Mouse (Mus musculus): ENCODE measurements around the gene Det1. TPM values are rescaled to one million over a fixed set of nuclear protein-coding genes. Genes with fewer than 3 reads are reported as not detected.

Gene Det1
- polyA plus RNA-seq, 1 experiment from 2014 or later, result 19.0 TPM

GRCm38 (mm10) chr7:78841601-78842000 is 5.5 kb downstream of the Det1 start:
- H3K4me1 ChIP-seq, result peaks cover 14% of the 10 kb centered on the region
- no peak overlapping the region for H3K27ac ChIP-seq
- 90% methylated on average over 5 of the region's 5 CpGs for whole genome bisulfite sequencing
- peaks cover 58% of the 10 kb centered on the region for H3K36me3 ChIP-seq (ENCODE audit: poor library complexity, severe bottlenecking)
- no peak overlapping the region for H3K9ac ChIP-seq
- H3K9me3 ChIP-seq (replicated peaks), result no peaks in the 10 kb centered on the region
- no peak overlapping the region for H3K4me2 ChIP-seq
- ATAC-seq, result no peak
- no peak overlapping the region for H3K4me3 ChIP-seq
- no peaks in the 10 kb centered on the region for H3K27me3 ChIP-seq

DNA sequence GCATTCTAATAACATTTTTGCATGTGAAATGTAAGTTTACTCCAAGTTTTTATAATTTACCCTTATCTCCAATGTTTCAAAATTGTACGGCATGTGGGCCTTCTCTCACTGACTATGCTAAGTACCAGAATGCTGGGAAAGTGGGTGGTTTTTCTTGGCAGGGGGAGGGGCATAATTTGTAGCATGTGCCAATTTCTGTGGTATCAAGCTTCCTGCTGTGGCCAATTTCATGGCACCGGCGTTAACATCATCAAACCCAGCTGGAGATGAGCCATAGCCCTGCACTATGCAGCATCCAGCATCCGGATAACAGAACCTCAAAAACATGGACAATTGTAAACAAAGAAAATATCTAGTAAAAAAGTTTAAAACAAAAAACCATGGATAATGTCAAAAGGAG is 9.8 kb downstream of the Det1 start:
- Histone ChIP-seq H3K4me3 (no peak overlapping the region), H3K27ac (no peak overlapping the region), H3K9ac (no peak overlapping the region), H3K9me3 (replicated peaks) (no peaks in the 10 kb centered on the region), H3K4me1 (no peaks in the 10 kb centered on the region), H3K4me2 (no peak overlapping the region), H3K36me3 (ENCODE audit: poor library complexity, severe bottlenecking) (peaks cover 56% of the 10 kb centered on the region), H3K27me3 (no peaks in the 10 kb centered on the region)
- ATAC-seq, result no peak
- 76% methylated on average over 4 of the region's 4 CpGs for WGBS

DNA sequence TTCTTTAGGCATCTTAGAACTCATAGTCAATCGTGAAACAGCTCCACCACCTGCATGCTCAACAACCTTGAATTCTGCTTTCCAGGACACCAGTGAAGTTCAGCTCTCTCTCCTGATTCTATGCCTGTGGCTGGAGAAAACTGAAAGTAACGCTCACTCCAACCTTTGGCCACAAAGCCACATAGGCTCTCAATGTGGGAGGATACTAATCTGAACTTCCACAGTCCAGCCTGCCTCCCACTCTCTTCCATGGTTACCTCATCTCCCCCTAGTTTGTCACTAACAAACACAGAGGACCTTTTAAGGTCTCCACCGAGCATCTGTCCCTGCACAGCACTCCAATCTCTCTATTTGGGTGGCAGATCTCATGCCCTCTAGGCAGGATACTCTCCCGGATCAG is 11.4 kb downstream of the Det1 start:
- WGBS, result 86% methylated on average over 4 of the region's 4 CpGs
- H3K27me3 ChIP-seq, result no peaks in the 10 kb centered on the region
- H3K27ac ChIP-seq, result no peak overlapping the region
- H3K4me2 ChIP-seq, result no peak overlapping the region
- no peaks in the 10 kb centered on the region for H3K9me3 ChIP-seq (replicated peaks)
- H3K36me3 ChIP-seq (ENCODE audit: poor library complexity, severe bottlenecking), result peaks cover 43% of the 10 kb centered on the region
- ATAC-seq, result no peak
- H3K4me3 ChIP-seq, result no peak overlapping the region
- no peaks in the 10 kb centered on the region for H3K4me1 ChIP-seq
- H3K9ac ChIP-seq, result no peak overlapping the region

DNA sequence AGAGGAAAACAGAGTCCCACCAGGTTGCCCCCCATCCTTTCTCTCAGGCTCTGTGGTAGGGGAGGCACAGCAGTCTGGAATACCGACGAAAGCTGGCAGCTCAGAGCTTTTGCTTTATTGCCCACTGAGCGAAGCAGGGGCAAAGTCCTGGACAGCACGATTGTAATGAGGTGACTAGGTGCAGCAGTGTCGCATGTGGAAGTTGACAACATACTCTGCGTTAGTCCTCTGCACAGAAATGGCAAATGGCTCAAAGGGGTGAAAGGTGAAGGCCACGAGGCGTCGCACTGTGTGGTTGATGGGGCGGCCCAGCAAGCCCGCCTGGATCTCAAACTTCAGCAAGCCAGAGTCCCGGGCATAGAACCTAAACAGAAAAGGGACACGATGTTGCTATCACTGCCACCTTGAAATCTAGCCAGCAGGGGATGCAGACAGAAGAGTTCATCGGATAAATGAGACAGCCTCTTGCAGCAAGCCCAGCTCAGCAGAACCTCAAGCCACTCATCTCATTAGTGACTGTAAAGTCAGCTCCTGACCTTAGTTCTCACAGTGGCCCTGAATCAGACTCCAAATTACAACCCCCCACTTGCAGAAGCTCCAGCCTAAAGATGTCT is 19.2 kb downstream of the Det1 start:
- Histone ChIP-seq H3K36me3 (ENCODE audit: poor library complexity, severe bottlenecking) (peaks cover 55% of the 10 kb centered on the region), H3K4me3 (no peak overlapping the region), H3K4me1 (peaks cover 10% of the 10 kb centered on the region), H3K27ac (peak overlapping the region; percentile 60; the same call in 1 of the 2 replicates), H3K4me2 (no peak overlapping the region), H3K9me3 (replicated peaks) (no peaks in the 10 kb centered on the region), H3K9ac (no peak overlapping the region), H3K27me3 (no peaks in the 10 kb centered on the region)
- WGBS, result 88% methylated on average over 14 of the region's 14 CpGs
- no peak for ATAC-seq

- no peak overlapping the region for H3K4me3 ChIP-seq
- peaks cover 10% of the 10 kb centered on the region for H3K4me1 ChIP-seq
- ATAC-seq, result peak; percentile 51; the same call in 1 of the 2 replicates
- no peak overlapping the region for H3K9ac ChIP-seq
- H3K27ac ChIP-seq, result peak overlapping the region; percentile 60
- peaks cover 58% of the 10 kb centered on the region for H3K36me3 ChIP-seq (ENCODE audit: poor library complexity, severe bottlenecking)
- H3K27me3 ChIP-seq, result no peaks in the 10 kb centered on the region
- H3K9me3 ChIP-seq (replicated peaks), result no peaks in the 10 kb centered on the region
- H3K4me2 ChIP-seq, result no peak overlapping the region
- WGBS, result 53% methylated on average over 9 of the region's 9 CpGs
Observed at GRCm38 (mm10) chr7:78826682-78827385, 20.2 kb downstream of the Det1 start.

- no peak overlapping the region for H3K27ac ChIP-seq
- no peak overlapping the region for H3K9ac ChIP-seq
- H3K27me3 ChIP-seq, result no peaks in the 10 kb centered on the region
- H3K36me3 ChIP-seq (ENCODE audit: poor library complexity, severe bottlenecking), result peaks cover 12% of the 10 kb centered on the region
- H3K9me3 ChIP-seq (replicated peaks), result no peaks in the 10 kb centered on the region
- H3K4me1 ChIP-seq, result peaks cover 8% of the 10 kb centered on the region; the same call in 1 of the 2 replicates
- ATAC-seq, result no peak
- no peak overlapping the region for H3K4me3 ChIP-seq
- 85% methylated on average over 12 of the region's 12 CpGs for WGBS
- H3K4me2 ChIP-seq, result no peak overlapping the region
Observed at GRCm38 (mm10) chr7:78818336-78818735, 28.7 kb downstream of the Det1 start.

- ATAC-seq, result 0 out of 2 replicates have a peak, but pooled peaks have one; percentile 33
- Histone ChIP-seq H3K4me3 (no peak overlapping the region), H3K4me2 (no peak overlapping the region), H3K36me3 (ENCODE audit: poor library complexity, severe bottlenecking) (no peaks in the 10 kb centered on the region), H3K4me1 (peaks cover 8% of the 10 kb centered on the region; the same call in 1 of the 2 replicates), H3K9ac (no peak overlapping the region), H3K27ac (peak overlapping the region; percentile 51), H3K27me3 (no peaks in the 10 kb centered on the region), H3K9me3 (replicated peaks) (no peaks in the 10 kb centered on the region)
Observed at GRCm38 (mm10) chr7:78814766-78815165, 32.3 kb downstream of the Det1 start.

GRCm38 (mm10) chr7:78813791-78814190 is 33.3 kb downstream of the Det1 start:
- Histone ChIP-seq H3K36me3 (ENCODE audit: poor library complexity, severe bottlenecking) (no peaks in the 10 kb centered on the region), H3K9me3 (replicated peaks) (no peaks in the 10 kb centered on the region), H3K27me3 (no peaks in the 10 kb centered on the region), H3K4me3 (no peak overlapping the region), H3K4me1 (peaks cover 8% of the 10 kb centered on the region; the same call in 1 of the 2 replicates), H3K9ac (no peak overlapping the region), H3K4me2 (no peak overlapping the region), H3K27ac (peak overlapping the region; percentile 51)
- 85% methylated on average over 6 of the region's 6 CpGs for WGBS
- ATAC-seq, result no peak

- Histone ChIP-seq H3K9me3 (replicated peaks) (no peaks in the 10 kb centered on the region), H3K4me3 (no peak overlapping the region), H3K4me1 (no peaks in the 10 kb centered on the region), H3K4me2 (no peak overlapping the region), H3K27ac (no peak overlapping the region), H3K36me3 (ENCODE audit: poor library complexity, severe bottlenecking) (no peaks in the 10 kb centered on the region), H3K9ac (no peak overlapping the region), H3K27me3 (no peaks in the 10 kb centered on the region)
- WGBS, result 89% methylated on average over 4 of the region's 4 CpGs
- ATAC-seq, result no peak
Observed at GRCm38 (mm10) chr7:78807192-78807591, 39.9 kb downstream of the Det1 start.

- Histone ChIP-seq H3K4me3 (no peak overlapping the region), H3K9ac (no peak overlapping the region), H3K36me3 (ENCODE audit: poor library complexity, severe bottlenecking) (no peaks in the 10 kb centered on the region), H3K9me3 (replicated peaks) (no peaks in the 10 kb centered on the region), H3K4me1 (no peaks in the 10 kb centered on the region), H3K4me2 (no peak overlapping the region), H3K27ac (no peak overlapping the region), H3K27me3 (no peaks in the 10 kb centered on the region)
- no peak for ATAC-seq
- 89% methylated on average over 3 of the region's 3 CpGs for WGBS
Observed at GRCm38 (mm10) chr7:78803841-78804240, 43.2 kb downstream of the Det1 start.

GRCm38 (mm10) chr7:78799730-78800496 is 47.1 kb downstream of the Det1 start:
- ATAC-seq, result no peak
- no peaks in the 10 kb centered on the region for H3K36me3 ChIP-seq (ENCODE audit: poor library complexity, severe bottlenecking)
- H3K27me3 ChIP-seq, result no peaks in the 10 kb centered on the region
- H3K4me1 ChIP-seq, result peaks cover 15% of the 10 kb centered on the region
- H3K4me2 ChIP-seq, result no peak overlapping the region
- H3K27ac ChIP-seq, result no peak overlapping the region
- no peak overlapping the region for H3K9ac ChIP-seq
- no peaks in the 10 kb centered on the region for H3K9me3 ChIP-seq (replicated peaks)
- 78% methylated on average over 9 of the region's 9 CpGs for WGBS
- no peak overlapping the region for H3K4me3 ChIP-seq

DNA sequence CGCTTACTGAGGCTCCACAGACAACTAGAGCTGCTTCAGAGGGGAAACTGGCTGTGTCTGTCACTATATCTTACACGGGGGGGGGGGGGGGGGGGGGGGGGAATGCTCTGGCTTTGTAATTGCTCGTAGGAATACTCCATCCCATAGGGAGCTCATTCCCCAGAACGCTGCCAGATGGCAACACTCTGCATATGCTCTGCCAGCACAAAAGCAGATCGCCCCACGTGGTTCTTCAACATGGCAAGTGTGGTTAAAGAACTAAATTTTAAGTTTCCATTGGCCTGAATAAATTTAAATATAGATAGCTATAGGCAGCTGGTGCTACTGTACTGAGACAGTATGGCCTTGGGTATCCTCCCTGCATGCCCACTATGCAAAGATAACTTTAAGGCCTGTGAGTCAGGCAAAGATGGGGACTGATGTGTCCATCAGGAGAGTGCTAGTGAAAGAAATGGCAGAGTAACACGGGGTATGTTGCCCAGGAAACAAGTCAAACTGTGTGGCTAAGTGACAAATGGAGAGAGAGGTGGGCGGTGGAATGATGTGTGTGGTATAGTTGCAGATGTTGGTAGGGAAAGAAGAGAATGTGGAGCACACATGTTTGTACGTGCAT is 49.1 kb downstream of the Det1 start:
- Histone ChIP-seq H3K4me2 (no peak overlapping the region), H3K27ac (peak overlapping the region; percentile 87)
- 39% methylated on average over 8 of the region's 9 CpGs for WGBS

More for the DNA sequence above, 49.1 kb downstream of the Det1 start:
- no peaks in the 10 kb centered on the region for H3K9me3 ChIP-seq (replicated peaks)
- no peaks in the 10 kb centered on the region for H3K27me3 ChIP-seq
- peaks cover 6% of the 10 kb centered on the region for H3K36me3 ChIP-seq (ENCODE audit: poor library complexity, severe bottlenecking)
- H3K9ac ChIP-seq, result no peak overlapping the region
- H3K4me1 ChIP-seq, result peaks cover 15% of the 10 kb centered on the region
- no peak overlapping the region for H3K4me3 ChIP-seq
- peak; percentile 89 for ATAC-seq

Measured in forebrain, embryonic 13.5 days (tissue).